Mouse (Mus musculus) cerebellum, adult 2 months (tissue): ENCODE measurements around the gene E130308A19Rik. TPM values are rescaled to one million over a fixed set of nuclear protein-coding genes. Genes with fewer than 3 reads are reported as not detected.

Source experiments
- DNase-seq, 2 experiments: peaks; one replicate each; pipeline ENCODE4 v3.0.0; 2021
- H3K27ac ChIP-seq: fragments of 200-500 bp; 2 replicates; pipeline ENCODE4 v1.5.1; 2012; ENCODE audit warnings: low read length, control low read depth, inconsistent platforms; ENCODE audit not compliant: insufficient read depth
- H3K27me3 ChIP-seq: fragments of 200-500 bp; 2 replicates; pipeline ENCODE4 v1.6.1; 2012; ENCODE audit warnings: inconsistent platforms, mild to moderate bottlenecking, low read length, moderate library complexity; ENCODE audit not compliant: control insufficient read depth, insufficient read depth
- H3K4me1 ChIP-seq: fragments of 200-500 bp; 2 replicates; pipeline ENCODE4 v1.6.1; 2011; ENCODE audit warnings: low read length; ENCODE audit not compliant: control insufficient read depth, insufficient read depth
- H3K4me3 ChIP-seq: fragments of 200-500 bp; replicated peaks from 2 replicates; pipeline ENCODE3; 2011; ENCODE audit warnings: mild to moderate bottlenecking, low read depth, low read length, control low read depth; ENCODE audit not compliant: insufficient read depth
- CTCF ChIP-seq: fragments of 200-500 bp; IDR thresholded peaks from 2 replicates; pipeline ENCODE4 v1.5.1; 2011; ENCODE audit warnings: low read depth, mild to moderate bottlenecking, control low read depth, low read length, moderate library complexity, borderline replicate concordance; ENCODE audit not compliant: insufficient read depth
- POLR2A ChIP-seq: fragments of 200-500 bp; IDR thresholded peaks from 2 replicates; pipeline ENCODE4 v1.6.1; 2011; ENCODE audit warnings: low read length, control low read depth, borderline replicate concordance; ENCODE audit not compliant: insufficient read depth
- WGBS: fragments of 180-500 bp; shearing (Covaris S2); methylation state at CpG from one replicate; pipeline ENCODE4 v1.1.7; 2018; 5-methylcytosine and 5-hydroxymethylcytosine counted together
- polyA plus RNA-seq: library from polyadenylated mRNA; depleted of rRNA; stranded (reverse); fragments of >200 nt; gene quantifications from 2 replicates; pipeline ENCODE4 v1.2.3, GENCODE M21; 2012

E130308A19Rik gene
- polyA plus RNA-seq, 1 experiment = 8.8 TPM

DNA sequence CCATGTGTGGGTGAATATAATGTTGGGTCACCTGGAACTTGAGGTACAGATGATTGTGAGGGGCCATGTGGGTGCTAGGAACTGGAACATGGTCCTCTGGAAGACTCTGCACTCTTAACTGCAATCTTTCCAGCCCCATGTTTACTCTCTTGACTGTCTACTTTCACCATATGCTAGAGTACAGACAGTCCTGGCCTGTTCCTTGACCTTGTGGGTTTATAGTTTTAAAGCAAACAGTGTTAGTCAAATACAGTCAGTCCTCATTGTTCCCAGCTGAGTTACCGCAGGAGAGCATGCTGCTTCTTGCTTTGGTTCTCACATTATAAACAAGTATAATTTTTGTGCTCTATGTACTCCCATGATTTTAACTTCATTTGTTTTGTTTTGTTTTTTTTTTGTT is 36.2 kb downstream of the E130308A19Rik start:
- Histone ChIP-seq H3K4me3 (no peak overlapping the region), H3K27ac (no peak overlapping the region), H3K4me1 (no peaks in the 10 kb centered on the region), H3K27me3 (no peaks in the 10 kb centered on the region)
- no peak for TF ChIP-seq CTCF
- TF ChIP-seq POLR2A = no peak
- no peak for DNase-seq
- 96% methylated on average over 1 of the region's 1 CpGs for WGBS

DNA sequence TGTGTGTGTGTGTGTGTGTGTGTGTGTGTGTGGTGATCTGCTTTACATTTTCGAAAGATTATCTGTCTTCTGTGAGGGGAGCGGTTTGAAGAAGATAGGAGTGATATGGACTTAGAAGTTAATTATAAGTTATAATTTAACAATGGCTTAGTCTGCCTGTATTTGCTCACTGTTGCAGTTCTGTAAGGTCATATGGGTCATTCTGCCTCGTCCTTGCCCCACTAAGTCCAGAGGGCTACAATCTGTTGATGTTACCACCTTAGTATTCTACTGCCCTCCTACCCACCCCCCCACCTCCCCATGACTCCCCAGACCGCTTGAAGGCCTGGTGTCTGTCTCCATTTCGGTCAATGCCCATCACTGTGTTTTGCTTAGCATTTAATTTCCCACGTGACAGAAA is 37.4 kb downstream of the E130308A19Rik start:
- DNase-seq = no peak
- TF ChIP-seq CTCF (no peak), POLR2A (no peak)
- Histone ChIP-seq H3K27ac (no peak overlapping the region), H3K4me1 (no peaks in the 10 kb centered on the region), H3K27me3 (no peaks in the 10 kb centered on the region), H3K4me3 (no peak overlapping the region)
- WGBS = 98% methylated on average over 6 of the region's 6 CpGs

DNA sequence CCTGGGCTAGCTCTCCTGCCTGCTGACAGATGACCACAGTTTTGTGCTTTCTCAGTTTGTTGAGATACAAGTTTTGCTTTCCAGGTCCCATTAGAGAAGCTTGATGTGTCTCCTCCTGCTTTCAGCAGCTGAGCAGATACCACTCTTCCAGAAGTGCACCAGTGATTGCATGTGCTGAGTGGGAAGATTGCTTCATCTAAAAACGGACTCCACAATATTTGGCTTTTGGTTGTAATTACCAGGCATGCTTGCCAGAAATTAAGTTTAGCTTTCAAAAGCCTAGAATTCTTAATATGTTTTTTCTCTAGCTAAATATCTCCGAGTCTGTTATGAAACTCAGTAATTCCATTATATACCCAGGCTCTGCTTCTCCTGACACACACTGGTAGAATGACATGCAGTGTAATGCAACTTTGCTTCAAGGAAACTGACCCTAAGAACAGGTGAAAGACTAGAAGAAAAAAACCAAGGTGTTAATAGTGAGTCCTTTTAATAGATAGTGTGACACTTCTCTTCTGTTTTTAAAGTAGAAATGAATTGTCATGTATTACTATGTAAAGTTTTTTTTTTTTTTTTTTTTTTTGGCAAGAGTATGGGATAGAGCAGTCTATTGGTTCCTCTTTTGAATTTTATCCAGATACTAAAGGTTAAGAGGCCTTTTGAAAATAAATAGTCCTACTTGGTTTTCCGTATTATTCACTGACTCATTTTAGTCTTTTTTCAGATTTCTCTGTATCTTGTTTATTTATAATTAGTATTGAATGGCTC is 40.7 kb downstream of the E130308A19Rik start:
- TF ChIP-seq CTCF (no peak), POLR2A (no peak)
- Histone ChIP-seq H3K27ac (no peak overlapping the region), H3K4me1 (no peaks in the 10 kb centered on the region), H3K27me3 (no peaks in the 10 kb centered on the region), H3K4me3 (no peak overlapping the region)
- DNase-seq = no peak
- WGBS = 76% methylated on average over 3 of the region's 3 CpGs

DNA sequence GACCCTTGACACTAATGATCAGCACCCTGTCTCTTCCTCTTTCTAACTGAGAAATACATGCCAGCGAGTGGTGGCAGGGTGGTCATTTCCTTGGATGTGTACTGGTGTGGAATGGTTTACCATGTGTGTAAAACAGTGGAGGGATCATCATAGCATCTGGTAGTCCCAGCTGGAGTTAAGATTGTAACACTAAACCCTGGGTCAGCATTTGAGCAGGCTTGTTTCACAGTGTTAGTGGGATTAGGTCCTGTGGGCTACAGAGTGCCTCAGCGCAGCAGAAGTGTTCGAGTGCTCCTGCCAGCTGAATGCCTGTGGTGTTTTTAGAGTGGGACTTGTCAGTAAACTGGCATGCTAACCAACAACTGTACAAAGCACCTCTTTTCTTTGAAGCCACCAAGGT is 42.0 kb downstream of the E130308A19Rik start:
- H3K27ac ChIP-seq = no peak overlapping the region
- no peak overlapping the region for H3K4me3 ChIP-seq
- WGBS = 41% methylated on average over 3 of the region's 3 CpGs
- TF ChIP-seq CTCF (no peak), POLR2A (no peak)
- H3K4me1 ChIP-seq = no peaks in the 10 kb centered on the region
- DNase-seq = no peak
- H3K27me3 ChIP-seq = no peaks in the 10 kb centered on the region

DNA sequence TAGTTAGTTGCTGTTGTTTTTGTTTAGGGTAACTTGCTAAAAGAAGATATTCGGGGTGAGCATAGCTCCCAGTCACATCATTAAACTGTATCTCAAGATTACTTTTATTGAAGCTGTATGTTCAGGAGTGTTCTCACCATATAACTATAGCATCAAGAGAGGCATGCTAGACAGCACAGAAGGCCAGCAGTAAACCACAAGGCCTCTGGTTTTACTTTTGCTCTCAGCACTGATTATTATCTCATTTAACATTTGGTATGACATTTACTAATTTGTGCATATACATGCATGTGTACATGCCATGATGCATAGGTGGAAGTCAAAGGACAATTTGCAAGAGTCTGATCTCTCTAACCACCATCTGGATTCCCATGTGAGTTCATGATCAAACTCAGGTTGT is 43.1 kb downstream of the E130308A19Rik start:
- TF ChIP-seq POLR2A (no peak), CTCF (no peak)

DNA sequence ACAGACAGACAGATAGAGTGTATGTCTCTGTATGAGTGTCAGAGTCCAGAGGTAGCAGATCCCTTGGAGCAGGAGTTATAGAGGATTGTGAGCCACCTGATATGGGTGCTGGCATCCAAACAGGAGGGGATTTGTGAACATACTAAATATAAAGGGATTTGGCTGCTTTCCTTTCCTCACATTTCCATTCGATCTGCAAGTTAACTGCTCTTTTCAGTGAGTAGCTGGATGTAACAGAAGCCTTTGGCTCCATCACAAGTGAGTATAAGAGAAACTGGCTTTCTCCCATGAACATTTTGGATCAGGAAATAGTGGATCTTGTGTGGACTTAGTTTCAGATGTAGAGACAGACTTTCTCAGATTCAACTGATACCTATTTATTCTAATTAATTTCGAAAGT is 44.0 kb downstream of the E130308A19Rik start:
- WGBS = 51% methylated on average over 2 of the region's 2 CpGs

More for the DNA sequence above, 43.1 kb downstream of the E130308A19Rik start:
- Histone ChIP-seq H3K27ac (no peak overlapping the region), H3K4me3 (no peak overlapping the region), H3K27me3 (no peaks in the 10 kb centered on the region), H3K4me1 (no peaks in the 10 kb centered on the region)
- WGBS = 96% methylated on average over 1 of the region's 1 CpGs
- no peak for DNase-seq

DNA sequence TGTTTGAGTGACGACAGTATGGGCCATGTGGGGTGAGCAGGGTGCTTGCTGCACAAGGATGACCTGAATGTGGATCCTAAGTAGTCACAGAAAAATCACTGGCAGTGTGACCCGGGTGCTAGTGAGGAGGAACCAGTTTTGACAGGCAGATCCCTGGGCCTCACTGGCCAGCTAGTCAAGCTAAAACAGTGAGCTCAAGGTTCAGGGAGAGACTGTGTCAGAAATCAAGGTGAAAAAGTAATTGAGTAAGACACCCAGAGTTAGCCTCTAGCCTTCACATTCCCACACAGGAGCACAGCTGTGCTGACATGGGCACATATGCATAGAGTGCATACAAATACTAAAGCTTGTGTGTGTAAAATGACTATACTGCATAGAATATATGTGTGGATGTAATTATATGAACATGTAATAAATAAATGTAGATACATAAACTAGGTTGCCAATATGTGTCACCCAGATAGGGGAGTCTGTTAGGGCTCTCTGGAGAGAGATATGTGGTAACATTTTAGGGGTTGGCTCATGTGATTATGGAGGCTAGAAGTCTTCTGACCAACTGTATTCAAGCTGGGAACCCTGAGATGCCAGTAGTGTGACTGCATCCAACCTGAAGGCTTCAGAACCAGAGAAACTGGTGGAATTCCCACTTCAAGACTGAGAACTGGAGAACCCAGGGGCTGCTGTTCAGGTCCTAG is 47.6 kb downstream of the E130308A19Rik start:
- no peak for DNase-seq
- no peak overlapping the region for H3K4me3 ChIP-seq
- H3K27me3 ChIP-seq = no peaks in the 10 kb centered on the region
- no peak overlapping the region for H3K27ac ChIP-seq
- H3K4me1 ChIP-seq = no peaks in the 10 kb centered on the region
- WGBS = 89% methylated on average over 2 of the region's 2 CpGs
- no peak for TF ChIP-seq POLR2A
- TF ChIP-seq CTCF = no peak

More for the DNA sequence above, 44.0 kb downstream of the E130308A19Rik start:
- no peak overlapping the region for H3K4me3 ChIP-seq
- no peaks in the 10 kb centered on the region for H3K27me3 ChIP-seq
- no peak for DNase-seq
- no peak overlapping the region for H3K27ac ChIP-seq
- no peaks in the 10 kb centered on the region for H3K4me1 ChIP-seq
- no peak for TF ChIP-seq POLR2A

DNA sequence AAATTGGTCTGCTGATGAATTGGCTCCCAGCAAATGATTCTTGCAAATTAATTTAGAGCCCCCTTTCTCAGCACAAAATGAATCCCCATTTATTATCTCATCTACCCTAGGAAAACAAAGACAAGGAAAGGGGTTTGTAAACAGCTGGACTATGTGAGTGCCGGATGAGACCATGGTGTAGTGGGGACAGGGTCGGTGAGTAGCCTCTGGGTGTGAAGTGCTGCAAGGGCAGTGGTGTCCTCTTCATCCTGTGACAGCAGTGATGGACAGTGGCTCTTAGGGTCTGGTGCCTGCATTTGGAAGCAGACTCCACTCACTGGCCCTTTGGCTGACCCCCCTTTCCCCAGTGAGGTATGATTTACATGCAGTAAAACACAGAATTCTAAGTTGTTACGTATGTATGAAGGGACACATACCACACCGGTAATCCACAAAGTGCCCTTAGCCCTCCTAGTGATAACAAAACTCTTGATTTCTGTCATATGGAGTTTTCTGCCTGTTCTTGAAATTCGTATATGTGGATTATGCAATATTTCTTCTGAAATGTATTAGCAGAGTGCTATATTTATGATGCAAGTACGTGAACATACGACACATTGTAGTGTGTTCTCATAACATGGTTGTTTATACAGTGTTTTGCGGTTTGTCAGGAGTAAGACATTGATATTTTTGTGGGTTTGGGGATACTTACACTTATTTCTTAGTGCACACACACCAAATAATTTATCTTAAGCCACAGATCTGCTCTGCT is 49.1 kb downstream of the E130308A19Rik start:
- H3K4me3 ChIP-seq = no peak overlapping the region
- no peak overlapping the region for H3K27ac ChIP-seq
- 91% methylated on average over 8 of the region's 8 CpGs for WGBS
- TF ChIP-seq POLR2A (no peak), CTCF (no peak)
- H3K4me1 ChIP-seq = no peaks in the 10 kb centered on the region
- H3K27me3 ChIP-seq = no peaks in the 10 kb centered on the region
- DNase-seq = no peak
